Mouse (Mus musculus) ovary, postnatal 10 days (tissue): ENCODE data around the gene Baz1a.

ENCODE experiments used
- DNase-seq: peaks from one replicate; pipeline ENCODE4 v3.0.0; 2022; ENCODE audit warnings: low spot score

The Baz1a gene

GRCm38 (mm10) chr12:54859531-54859930, 154.6 kb downstream of the Baz1a start:
- DNase-seq, result no peak

GRCm38 (mm10) chr12:54850551-54850950, 163.6 kb downstream of the Baz1a start:
- DNase-seq, result no peak

- no peak for DNase-seq
Measured at GRCm38 (mm10) chr12:54844415-54844814, 169.7 kb downstream of the Baz1a start.
